Mouse (Mus musculus) CD4-positive, CD25-positive, alpha-beta regulatory T cell, adult 4 months (primary cell): Measurements from ENCODE around the gene Srr. TPM values are rescaled to one million over a fixed set of nuclear protein-coding genes. Genes with fewer than 3 reads are reported as not detected.

Experiments
- ATAC-seq: one replicate; pipeline ENCODE4 v1.8.0; 2017
- polyA plus RNA-seq, 2 experiments: library from polyadenylated mRNA; unstranded; fragments of 100-300 nt; shearing (Covaris generic); gene quantifications; one replicate each; pipeline ENCODE4 v1.2.1; 2017

The Srr gene
- polyA plus RNA-seq = 1 to 10 TPM; 7.8 to 8.9 TPM

- ATAC-seq = peak; percentile 80
These were observed at the start of gene Srr, which contains the start of gene Smg6 for GRCm38 (mm10) chr11:74925577-74926387. Gene Srr, minus strand, starts transcription at chr11:74925948. Gene Smg6, plus strand, starts transcription at chr11:74925823.

GRCm38 (mm10) chr11:74974615-74975014 lies 48.9 kb upstream of the Srr start:
- no peak for ATAC-seq

- ATAC-seq = peak; percentile 80
These were observed 47.8 kb upstream of the Srr start for GRCm38 (mm10) chr11:74973290-74974157.

DNA sequence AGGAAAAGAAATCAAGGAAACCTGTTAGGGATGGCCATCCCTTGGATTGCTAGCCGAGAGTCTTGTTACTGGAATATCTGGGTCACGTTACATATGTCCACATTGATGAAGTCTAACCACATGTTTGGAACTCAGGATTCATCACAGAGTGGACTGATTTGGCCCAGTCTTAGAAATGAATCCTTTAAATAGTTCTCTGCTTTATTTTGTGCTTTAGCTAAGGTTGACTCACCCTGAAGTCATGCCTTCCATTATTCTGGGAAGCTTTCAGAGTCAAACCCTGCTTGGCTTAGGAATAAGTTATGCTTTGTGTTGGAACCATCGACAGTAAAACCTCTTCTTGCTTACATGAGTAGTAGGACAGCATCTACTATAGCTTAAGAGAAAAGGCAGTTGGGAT lies 39.8 kb upstream of the Srr start:
- no peak for ATAC-seq

GRCm38 (mm10) chr11:74962846-74963407 lies 37.2 kb upstream of the Srr start:
- no peak for ATAC-seq

GRCm38 (mm10) chr11:74961953-74962352 lies 36.2 kb upstream of the Srr start:
- ATAC-seq = no peak

- peak; percentile 88 for ATAC-seq
These were observed 34.3 kb upstream of the Srr start for GRCm38 (mm10) chr11:74960031-74960551.

DNA sequence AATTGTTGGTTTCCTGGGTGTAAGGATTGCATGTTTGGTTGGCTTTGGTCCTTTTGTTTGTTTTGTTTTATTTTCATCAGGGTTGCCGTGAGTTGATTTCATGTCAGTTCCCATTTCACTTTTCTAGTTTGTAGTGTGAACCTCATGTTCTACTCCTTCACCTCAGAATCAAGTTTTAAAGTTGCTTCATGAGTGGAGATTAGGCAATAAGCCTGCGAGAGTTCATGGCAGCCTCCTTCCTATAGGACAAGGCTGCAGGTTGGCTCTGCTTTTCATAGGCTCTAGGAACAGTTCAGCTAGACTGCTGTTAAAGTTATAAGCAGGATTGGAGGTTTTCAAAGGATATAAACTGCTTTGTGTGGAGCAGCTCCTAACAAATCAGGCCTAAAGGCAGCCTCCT lies 33.8 kb upstream of the Srr start:
- no peak for ATAC-seq

GRCm38 (mm10) chr11:74957600-74957999 lies 31.9 kb upstream of the Srr start:
- no peak for ATAC-seq

- ATAC-seq = no peak
These were observed 30.3 kb upstream of the Srr start for GRCm38 (mm10) chr11:74956006-74956405.

GRCm38 (mm10) chr11:74954901-74955300 lies 29.2 kb upstream of the Srr start:
- no peak for ATAC-seq

- peak; percentile 69 for ATAC-seq
These were observed 20.6 kb upstream of the Srr start for GRCm38 (mm10) chr11:74946348-74946747.

DNA sequence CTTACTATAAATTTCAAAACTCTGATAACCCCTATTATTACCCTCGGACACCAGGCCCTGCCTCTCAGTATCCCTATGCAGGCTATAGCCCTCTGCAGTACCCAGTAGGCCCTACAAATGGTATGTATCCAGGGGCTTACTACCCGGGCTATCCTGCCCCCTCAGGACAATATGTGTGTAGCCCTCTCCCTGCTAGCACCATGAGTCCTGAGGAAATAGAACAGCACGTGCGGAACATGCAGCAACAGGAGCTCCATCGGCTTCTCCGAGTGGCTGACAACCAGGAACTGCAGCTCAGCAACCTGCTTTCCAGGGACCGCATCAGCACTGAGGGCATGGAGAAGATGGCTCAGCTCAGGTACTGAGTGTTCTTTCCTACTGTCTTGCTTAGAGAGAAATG lies 4.6 kb upstream of the Srr start:
- no peak for ATAC-seq

GRCm38 (mm10) chr11:74929111-74929510 lies 3.4 kb upstream of the Srr start:
- no peak for ATAC-seq

DNA sequence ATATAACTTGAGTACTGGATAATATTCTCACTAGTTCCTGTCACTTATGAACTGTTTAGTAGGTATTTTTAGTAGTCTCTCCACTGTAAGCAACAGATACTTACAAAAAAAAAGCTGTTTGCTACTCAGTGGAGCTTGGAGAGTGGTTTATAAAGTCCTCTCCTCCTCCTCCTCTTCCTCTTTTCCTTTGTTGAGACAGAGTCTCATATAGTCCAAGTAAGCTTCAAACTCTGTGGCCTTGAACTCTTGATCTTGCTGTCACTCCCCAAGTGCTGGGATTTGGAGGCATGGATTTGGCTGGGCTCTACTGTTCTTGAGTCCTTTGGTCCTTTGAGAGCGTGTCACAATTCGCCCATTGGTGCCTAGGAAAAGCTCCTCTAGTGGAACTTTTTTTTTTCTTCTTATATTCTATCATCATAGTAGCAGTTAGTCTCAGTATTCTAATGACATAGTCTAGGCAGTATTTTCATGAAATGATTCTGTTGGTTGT lies 1.5 kb upstream of the Srr start:
- ATAC-seq = no peak

DNA sequence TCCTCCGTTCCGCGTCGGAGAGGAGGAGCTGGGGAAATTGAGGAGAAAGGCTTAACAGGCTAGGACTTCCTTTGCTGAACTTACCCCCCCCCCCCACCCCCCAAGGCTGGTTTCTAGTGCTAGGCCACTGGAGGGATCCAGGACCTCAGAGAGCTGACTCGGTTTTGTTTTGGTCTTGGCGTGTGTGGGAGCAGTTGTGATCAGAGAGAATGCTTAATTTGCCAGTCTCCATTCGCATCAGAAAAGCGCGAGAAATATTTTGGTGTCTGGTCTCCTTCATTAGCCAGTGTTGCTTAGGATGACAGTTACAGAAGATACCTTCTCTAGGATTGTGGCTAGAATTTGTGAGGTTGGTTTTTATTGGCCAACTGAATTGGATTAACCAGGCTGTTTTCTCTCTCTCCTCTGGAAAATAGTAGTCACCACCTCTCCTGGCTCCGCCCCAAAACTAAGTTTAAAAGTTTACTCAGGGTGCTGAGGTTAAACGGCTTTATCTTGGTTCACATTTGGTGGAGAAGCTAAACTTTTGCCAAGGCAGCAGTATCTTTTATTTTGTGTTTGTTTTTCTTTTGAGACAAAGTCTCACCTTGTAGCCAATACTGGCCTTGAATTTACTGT lies 749 bp upstream of the Srr start:
- peak; percentile 54 for ATAC-seq

- ATAC-seq = no peak
These were observed 1.6 kb downstream of the Srr start for GRCm38 (mm10) chr11:74924149-74924548.

DNA sequence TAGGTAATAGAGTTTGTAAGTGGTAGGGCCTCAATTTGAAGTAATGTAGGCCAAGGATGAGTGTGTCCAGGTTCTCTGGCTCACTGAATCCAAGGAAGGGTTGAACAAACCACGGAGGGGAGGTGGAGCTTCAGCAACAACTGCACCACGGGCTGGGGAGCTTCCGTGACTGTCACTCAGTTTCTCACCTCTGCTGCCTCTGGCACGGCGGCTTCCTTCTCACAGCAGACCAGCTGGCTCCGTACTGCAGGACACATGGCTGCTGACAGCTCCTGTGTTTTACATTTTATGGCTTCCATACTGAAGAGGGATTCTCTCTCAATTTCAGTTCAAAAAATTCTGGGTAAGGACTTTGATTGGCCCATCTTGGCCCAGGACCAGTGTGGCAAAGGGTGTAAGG lies 6.5 kb downstream of the Srr start:
- ATAC-seq = no peak

DNA sequence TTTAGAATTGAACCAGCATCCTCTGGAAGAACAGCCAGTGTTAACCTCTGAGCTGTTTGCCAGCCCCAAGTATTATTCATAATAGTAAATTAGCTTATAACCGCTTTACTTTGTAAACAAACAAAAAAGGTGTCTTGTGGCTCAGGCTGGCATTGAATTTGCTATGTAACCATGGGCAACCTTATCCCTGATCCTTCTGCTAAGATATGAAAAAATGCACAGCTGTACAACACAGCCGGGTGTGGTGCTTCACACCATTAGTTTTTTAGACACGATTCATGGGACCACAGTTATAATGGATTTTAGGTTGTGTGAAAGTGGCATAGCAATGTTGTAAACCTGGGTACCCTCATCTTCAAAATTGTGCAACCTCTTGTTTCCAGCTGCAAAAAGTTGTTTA lies 13.3 kb downstream of the Srr start:
- no peak for ATAC-seq

GRCm38 (mm10) chr11:74909978-74910377 lies 15.8 kb downstream of the Srr start:
- no peak for ATAC-seq

DNA sequence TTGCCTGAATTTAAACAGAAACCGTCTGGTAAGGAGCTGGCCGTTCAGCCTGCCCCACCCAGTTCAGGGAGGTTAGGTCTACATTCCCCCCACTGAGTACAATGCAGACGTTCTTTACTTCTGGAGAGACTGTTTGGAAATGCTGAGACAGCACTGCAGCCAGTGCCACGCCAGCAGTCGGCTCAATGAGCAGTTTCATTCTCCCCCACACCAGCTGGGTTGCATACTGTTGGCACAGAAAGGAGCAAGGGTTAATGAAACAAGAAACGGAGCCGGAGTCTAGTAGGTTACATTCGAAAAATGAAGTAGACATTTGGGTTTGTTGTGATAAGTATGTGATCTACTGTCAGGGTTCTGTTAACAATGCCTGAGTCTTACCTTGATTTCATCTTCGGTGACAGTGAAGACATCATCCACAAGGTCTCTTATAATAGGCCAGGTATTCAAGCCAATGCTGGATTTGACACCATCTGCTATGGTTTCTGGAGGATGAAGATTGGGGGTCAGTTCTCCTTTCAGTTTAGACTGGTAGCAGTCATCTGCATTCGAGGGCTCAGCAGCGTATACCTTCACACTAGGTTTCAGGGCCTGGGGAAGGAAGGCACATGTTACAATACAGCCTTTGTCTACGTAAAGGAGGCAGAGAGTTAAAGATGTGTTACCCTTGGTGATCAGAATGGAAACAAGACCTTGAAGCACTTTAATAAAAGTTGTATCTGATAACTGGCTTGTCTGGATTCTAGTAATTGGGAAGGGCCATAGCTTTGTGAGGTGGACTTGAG lies 16.9 kb downstream of the Srr start:
- no peak for ATAC-seq

DNA sequence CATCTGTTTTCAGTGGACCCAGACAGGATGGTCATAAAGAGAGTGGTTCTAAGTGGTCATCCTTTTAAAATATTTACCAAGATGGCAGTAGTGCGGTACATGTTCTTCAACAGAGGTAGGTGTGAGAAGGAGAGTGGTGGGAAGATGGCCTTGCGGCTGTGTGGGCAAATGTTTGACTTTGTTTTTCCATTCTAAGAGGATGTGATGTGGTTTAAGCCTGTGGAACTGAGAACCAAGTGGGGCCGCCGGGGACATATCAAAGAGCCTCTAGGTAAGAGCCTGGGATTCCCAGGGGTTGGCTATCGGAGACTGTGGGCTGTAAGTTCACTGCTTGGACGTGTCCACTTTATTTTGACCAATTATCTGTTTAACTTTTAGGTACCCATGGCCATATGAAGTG lies 17.9 kb downstream of the Srr start:
- ATAC-seq = no peak
